Mouse (Mus musculus) left cerebral cortex, adult 9 months (tissue): Measurements from ENCODE around the gene Gde1.

Experiments used
- DNase-seq, 2 experiments: peaks; one replicate each; pipeline ENCODE4 v3.0.0; 2022; ENCODE audit warnings: low spot score in 2 of 2

Gde1 gene

DNA sequence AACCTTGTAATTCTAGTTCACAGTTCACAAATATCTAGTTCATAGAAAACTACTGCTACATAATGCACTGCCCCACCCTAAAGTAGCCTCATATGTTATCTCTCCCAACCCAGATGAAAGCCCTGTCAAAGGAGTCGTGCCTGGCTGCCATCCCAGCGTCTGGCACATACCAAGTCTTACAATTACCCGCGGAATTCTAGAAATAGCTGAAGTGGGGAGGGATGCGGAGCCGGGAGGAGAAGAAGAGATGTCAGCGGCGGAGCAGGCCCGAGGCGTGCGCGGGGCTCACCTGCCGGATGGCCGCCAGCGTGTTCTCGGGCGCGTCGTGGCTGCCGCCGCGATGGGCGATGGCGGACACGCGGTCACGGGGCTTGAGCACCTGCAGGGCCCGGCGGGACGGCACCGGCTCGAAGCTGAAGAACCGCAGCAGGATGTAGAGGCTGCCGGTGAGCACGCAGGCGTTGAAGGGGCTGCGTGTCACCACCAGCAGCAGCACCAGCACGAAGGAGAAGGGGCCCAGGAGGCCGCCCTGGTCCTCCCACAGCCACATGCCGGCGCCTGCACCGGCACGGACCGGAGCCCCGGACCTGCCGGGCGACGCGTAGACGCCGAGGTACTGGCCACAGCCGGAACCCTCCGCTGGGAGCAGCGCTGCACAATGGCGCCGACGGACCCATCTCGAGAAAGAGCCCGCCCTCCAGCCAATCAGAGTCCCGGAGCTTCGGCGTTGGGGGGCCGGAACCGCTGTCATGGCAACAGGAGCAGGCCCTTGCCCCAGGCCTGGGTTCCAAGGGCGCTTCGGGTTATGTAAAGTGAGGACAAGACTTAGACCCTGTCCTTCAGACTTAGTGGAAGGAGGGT lies at the start of gene Gde1:
Gde1 (minus strand) TSS at position 678 of the 861 bp plus-strand sequence.
- peak; percentile 81 to 93 for DNase-seq

DNA sequence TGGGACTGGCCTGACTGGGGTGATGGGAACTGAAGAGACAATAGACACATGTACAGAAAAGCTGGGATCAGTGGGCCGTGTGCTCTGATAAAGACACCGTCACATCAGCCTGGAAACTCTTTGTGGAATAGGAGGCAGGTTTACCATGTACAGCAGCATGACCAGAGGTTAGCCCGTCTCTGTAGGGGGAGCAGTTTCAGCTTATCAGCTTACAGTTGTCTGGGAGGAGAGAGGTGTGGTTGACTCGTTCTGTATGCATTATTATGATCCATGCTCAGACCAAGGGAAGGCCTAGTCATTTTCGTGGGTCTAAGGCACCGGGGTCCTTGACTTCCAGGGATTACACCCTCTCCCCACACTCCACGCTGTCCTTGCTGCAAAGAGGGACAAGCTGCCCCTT lies 46.0 kb upstream of the Gde1 start:
- no peak for DNase-seq

DNA sequence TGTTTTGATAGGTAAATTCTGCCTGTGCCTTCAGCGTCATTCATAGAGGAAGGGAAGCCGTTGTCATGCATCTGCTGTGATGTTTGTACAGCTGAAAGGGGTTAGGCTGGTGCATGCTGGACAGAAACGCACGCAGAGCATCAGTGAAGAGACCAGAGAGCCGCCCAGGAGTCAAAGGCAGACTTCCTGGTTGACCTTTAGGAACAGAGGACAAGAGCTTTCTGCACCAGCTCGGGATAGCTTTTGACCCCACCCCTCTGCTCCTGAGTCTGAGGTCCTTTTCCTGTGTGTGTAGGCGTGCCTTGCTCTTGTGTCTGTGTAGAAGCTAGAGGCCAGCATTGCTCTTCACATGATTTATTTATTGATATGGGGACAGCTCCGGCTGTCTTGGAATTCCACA lies 44.1 kb upstream of the Gde1 start:
- DNase-seq = no peak

DNA sequence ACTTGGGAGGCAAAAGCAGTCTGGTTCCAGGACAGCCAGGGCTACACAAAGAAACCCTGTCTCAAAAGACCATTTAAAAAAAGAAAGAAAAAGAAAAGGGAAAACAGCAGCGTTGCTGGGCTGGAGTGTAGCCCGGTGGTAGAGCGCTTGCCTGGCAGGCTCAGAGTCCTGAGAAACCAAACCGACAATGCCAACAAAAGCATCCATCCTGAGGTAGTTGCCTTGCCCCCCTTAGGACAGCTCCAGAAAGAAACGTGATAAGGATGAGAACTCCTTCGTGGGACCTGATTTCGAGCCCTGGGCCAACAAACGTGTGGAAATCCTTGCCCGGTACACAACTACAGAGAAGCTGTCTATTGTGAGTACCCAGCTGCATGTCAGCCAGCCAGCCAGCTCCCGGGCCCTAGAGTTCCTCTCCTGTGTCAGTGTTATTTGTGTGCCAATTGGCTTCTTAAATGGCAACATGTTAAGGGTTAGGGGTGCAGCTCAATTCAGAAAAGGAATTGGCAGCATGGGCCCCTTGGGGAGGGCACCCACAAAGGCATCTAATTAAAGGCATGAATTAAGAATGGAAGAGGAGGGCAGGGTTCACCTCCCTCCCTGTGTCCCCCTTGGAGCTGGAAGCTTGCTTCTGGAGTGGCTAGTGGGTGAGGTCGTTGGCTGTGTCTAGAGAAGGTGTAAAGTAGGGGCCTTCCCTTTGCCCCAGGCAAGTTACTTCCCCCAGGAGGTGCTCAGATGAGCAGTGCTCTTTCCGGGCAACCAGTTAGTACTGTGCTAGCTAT lies 42.5 kb upstream of the Gde1 start:
- peak in 1 of 2 experiments; percentile 34 for DNase-seq

DNA sequence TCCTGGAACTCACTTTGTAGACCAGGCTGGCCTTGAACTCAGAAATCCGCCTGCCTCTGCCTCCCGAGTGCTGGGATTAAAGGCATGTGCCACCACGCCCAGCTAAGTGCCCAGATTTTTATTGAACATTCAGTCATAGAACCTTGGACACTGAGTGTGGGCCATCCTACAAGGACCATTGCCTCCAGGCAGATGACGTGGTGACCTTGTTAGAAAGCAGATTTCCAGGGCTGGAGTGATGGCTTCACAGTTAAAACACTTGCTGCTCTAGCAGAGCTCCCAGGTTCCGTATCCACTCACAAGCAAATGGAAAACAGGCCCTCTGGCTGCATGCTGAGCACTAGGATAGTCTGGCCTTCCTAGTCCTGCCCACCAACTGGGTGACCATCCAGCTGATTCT lies 39.2 kb upstream of the Gde1 start:
- no peak for DNase-seq

DNA sequence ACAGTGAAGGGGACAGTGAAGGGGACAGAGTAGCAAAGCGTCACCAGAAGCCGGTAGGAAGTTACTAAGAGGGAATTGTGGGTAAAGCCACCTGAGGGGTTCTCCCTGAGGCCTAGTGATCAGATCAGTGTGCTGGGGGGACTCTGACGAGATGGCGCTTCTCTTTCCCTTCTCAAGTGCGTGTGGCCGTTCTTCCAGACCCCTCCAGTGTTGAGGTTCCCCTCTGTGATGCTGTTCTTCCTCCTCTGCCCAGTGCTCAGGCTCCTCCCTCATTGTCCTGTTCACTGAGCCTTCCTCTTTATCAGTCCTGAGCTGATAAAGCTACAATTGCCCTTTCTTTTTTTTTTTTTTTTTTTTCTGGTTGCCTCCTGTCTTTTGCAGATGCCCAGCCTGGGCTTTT lies 36.7 kb upstream of the Gde1 start:
- DNase-seq = no peak

DNA sequence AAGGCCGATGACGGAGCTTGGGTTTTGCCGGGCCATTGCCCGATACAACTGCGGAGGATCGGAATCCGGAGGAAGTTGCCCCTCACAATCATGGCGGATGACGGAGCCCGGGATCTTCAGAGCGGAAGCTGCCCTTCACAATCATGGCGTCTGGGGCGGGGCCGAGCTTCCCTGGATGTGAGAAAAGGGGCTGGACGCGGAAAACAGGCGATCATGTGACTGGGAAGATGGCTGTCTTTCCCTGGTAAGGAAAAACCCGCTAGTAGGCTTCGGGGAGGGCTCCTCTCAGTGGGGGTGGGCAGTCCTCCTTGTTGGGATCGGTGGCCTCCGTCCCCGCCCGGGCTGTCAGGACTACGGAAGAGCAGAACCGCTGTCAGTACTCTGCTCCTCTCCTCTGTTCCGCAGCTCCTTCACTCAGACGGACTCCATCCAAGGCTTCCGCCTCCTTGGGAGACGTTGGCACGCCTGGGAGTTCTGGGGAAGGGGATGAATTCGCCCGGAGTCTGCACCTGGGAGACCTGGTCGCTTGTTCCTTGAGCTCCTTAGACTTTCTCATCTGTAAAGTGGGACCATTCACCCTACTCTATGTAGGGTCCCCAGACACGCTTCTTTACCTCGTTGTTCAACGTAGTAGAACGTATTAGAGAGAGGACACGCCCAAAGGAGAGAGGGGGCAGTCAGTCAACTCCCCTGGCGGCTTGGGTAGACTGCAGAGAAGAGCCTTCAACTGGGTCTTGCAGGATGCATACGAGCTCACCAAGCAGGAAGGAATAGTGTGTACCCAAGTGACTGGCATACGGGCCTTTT lies 35.2 kb upstream of the Gde1 start:
- DNase-seq = peak; percentile 86 to 97

DNA sequence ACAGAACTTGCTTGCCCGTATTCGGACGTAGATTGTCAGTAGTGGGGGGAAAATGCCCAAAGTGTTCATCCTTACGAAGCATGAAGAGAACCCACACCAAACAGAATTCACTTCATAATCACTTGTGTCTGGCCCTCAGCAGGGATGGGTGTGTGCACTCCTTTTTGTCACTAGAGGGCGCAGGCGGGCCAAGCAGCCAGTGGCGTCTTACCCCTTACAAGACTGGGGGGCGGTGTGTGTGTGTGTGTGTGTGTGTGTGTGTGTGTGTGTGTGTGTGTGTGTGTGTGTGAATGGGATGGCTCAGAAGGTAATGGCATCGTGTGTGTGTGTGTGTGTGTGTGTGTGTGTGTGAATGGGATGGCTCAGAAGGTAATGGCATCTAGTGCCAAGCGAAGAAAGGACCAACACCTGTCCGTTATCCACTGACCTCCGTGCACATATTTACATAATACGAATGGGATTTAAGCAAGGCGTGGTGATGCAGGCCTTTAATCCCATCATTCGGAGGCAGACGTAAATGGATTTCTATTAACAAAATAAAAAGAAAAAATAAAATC lies 34.5 kb upstream of the Gde1 start, which contains the start of gene Vps35l:
Vps35l (plus strand) TSS at position 252 of the 557 bp plus-strand sequence.
- DNase-seq = peak; percentile 65 to 86

DNA sequence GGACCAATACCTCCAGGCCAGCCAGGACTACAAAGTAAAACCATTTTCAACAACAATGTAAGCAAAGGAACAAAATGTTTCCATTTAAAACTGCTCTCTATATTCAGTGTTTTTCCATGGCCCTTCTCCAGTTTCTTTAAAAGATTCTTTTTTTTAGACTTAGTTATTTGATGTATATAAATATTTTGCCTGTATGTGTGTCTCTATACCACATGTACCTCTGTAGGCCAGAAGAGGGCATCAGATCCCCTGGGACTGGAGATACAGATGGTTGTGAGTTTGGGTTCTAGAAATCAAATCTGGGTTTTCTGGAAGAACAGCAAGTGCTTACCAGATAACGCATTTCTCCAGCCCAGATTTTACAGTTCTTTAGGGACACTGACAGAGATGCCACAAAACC lies 33.2 kb upstream of the Gde1 start:
- DNase-seq = no peak

DNA sequence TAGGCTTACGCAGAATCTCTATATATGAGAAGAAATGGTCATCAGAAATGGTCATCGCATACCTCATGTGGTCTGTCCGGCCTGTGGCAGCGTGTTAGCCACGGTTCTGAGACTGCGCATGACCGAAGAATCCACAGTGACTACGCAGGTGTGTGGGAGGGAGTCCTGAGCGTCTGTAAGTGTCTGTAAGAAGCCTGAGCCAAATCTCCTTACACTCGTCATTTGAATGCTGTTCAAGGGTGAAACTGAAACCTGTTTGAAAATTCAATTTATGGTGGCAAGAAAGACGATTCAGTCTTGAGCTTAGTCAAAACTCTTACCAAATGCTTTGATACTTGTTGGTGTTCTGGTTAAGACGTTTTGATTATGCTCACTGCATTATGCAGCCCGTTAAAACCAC lies 27.6 kb upstream of the Gde1 start:
- DNase-seq = no peak

DNA sequence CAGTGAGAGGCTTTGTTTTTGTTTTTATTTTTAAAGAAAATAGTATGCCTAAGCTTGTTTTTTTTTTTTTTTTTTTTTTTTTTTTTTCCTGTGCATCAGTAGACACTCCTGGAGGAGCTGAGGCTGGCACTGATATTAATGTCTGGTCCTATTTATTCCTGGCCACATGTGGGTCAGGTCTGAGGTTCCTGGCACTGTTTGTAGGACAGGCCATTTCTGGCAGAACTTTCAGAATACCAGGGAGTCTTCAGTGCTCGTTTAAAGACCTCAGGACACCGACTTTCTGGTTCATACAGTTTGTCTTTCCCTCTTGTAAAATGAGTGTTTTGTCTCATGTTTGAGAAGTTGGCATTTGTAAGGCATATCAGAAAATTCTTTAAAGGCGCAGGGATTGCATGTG lies 26.2 kb upstream of the Gde1 start:
- DNase-seq = no peak

DNA sequence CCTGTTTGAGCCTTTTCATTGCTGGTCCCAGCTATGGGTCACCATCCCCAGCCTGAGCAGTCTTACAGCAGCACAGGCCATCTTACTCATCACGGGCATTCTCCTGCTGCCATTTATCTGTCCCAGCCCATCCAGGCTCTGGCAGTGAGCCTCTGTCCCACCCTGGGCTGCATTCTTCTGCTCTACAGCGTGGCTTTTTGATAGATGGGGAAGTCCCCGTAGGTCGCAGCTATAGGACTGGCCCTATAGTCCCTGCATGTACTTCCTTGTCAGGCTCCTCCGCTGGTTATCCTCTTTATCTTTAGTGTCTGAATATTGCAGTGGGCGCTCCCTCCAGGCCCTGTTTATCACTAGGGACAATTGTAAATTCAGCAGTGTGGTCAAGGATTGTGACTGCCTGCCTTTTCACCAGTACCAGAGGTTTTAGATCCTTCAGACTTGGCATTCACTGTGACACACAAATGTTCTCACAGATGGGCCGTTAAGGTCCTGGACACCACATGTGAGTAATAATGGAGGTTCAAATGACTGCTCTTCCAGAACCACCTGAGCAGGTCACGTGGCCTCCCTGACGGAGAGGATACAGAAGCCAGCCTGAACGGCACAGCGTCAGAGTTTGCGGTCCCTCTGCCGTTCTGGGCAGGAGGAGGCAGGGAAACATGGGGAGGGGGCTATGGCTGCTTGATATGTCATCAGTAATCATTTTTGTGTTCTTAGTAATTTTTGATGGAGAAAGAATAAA lies 23.4 kb upstream of the Gde1 start:
- no peak for DNase-seq

DNA sequence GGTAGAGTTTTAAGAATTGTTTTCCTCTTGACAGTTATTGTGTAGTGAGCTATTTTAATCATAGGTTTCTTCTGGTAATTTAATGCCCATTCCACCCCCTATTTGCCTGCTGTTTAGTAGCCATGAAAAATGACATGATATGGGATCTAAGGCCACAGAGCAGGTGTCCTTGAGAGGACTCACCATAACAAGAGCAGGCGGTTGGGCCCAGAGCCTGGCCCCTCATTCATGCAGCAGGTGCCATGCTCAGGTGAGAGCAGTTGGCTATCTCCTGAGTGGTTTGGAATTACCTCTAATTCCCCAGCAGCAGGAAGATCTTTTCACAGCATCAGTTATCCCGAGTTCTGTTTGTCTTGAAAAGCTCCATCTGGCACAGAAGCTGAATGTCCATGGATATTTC lies 19.9 kb upstream of the Gde1 start:
- DNase-seq = no peak

DNA sequence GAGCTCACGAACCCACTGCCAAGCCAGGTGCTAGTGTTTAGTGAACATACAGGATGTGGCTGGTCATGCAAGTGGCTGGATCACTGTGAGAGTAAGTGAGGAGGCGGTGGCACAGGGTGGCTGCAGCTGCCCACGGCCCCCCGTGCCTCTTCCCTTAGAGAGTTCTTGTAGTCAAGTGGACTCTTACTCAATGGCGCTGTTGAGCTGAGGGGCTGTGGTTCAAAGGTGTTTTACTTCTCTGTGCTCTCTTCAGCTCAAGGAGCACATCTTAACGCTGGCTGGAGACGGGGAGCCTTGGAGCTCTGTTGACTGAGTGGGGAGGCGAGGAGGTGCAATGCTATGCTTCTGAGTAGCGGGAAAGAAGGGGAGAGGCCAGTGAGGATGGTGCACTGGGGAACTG lies 18.3 kb upstream of the Gde1 start:
- DNase-seq = no peak

DNA sequence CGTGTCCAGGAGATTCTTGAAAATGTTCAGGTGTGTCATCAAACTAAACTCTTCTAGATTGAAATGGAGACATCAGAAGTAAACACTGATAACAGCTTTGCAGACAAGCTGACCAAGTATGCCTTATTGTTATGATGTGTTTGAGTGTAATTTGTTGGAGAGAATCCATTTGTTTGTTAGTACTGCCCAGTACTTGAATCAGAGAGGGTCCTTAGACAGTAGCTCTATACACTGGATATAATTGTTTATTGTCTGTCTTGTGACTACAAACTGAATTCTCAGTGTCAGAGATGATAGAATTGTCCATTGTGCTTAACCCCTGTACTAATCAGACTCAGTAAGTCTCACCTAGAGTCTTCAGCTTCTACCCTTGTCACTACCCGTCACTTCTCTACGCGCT lies 12.5 kb upstream of the Gde1 start:
- DNase-seq = no peak

DNA sequence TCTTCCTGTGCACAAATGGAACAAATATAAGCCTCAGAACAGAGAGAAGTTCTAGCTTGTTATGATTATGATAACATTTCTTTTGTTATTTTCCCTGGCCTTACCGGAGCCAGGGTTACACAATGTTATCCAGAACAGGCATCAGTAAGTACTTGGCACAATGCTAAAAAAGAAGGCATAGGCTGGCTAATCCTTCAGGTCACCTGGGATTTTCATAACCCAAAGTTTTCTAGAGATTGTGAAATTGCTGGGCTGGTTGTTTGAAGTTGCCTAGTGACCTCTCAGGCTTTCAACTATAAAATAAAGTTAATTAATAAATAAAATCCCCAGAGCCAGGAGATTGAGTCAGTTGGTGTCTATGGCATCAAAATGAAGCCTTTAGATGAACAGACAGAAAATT lies 9.3 kb upstream of the Gde1 start:
- DNase-seq = no peak

DNA sequence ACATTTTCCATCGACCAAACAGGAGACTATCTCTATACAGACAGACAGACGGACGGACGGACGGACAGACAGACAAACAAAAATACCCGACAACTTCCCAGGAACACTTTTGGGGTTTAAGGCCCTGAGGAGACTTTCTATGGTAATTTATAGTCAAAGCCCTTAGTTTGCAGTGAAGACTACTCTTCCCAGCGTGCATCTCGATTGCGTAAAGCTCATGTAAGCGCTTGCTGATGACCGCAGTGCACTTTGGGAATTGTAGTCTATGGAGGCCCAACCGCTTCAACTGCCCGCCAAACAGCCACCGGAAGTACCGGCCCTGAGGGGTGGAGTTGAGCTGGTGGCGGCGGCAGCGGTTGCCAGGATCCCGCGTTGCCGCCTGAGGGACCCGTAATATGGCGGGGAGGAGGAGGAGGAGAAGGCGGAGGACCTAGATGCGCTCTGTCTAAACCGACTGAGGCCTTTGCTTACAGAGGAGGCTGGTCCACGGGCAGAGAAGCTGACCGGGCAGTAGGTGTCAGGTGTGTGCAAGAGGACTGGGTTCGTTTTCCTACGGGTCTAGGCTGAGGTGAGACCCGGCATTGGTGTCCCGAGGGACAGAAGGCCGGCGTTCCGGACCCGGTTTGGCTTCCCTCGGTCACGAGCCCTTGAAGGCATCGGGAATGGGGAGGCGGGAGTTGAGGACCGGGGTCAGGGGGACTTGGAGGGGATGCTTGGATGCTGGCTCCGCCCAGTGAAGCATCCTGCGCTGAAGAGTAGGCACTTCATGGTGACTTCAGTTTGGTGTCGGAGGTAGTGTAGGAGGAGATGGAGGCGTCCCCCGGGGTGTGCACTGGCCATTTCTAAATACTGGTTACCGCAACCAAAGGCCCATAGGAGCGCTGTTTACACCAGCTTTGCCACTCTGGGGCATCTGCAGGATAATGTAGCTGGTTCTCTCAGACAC lies 6.9 kb upstream of the Gde1 start, which contains the start of gene Ccp110:
Ccp110 (plus strand) TSS at position 325 of the 946 bp plus-strand sequence.
- peak; percentile 94 to 96 for DNase-seq

DNA sequence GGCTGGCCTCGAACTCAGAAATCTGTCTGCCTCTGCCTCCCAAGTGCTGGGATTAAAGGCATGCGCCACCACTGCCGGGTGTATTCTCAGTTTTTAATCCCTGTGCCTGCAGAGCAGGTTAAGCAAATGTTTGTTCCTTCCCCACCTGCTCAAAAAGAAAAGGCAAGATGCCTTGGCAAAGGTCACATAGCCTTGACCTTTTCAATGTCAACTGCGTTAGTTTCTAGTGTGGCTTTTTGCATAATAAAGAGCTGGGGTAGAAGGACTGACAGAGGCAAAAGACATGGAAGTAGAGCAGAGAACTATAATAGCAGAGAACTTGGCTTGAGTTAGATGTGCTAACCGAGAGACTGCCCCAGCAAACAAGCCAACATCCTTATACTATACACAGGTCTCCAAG lies 5.2 kb upstream of the Gde1 start:
- DNase-seq = no peak

DNA sequence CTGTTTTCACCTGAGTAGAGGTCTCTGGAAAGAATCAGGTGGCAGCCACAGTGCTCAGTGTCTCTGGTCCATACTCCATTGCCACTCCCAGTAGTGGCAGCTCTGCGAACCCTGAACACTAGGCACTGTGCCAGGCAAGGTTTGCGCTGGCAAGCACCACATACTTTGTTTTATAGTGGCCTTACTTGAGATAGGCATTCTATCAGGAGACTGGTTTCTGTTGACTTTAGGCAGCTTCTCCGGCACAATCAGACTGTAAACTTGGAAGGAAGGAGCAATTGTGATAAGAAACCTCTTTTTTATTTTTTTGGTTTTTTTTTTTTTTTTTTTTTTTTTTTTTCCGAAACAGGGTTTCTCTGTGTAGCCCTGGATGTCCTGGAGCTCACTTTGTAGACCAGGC lies 2.4 kb upstream of the Gde1 start:
- no peak for DNase-seq

DNA sequence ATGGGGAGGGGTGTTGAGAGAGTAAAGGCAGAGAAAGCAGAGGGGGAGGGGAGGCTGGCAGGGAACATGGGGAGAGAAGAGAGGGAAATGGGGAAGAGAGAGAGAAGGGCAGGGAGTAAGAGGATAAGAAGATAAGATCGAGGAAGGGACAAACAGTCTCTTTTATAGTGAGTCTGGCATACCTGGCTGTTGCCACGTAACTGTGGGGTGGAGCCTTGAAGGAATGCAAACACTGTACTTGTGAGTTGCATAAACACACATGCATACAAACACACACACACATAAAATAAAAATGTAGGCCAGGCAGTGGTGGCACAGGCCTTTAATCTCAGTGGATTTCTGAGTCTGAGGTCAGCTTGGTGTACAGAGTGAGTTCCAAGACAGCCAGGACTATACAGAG lies 1.6 kb upstream of the Gde1 start:
- DNase-seq = no peak
